20 mouse cellular contexts compared by ENCODE assay signal in genomic region chr10:108310195-108310594, GRCm38 (mm10). TPM values are rescaled to one million over a fixed set of nuclear protein-coding genes. Genes with fewer than 3 reads are reported as not detected.
DNase-seq lines count a peak whose midpoint lies in the region; ATAC-seq and TF ChIP-seq lines count a peak whose summit lies in the region.
"Had no signal": no experiment of that assay in that cellular context is flagged by ENCODE, and none has a peak within 500 bp of the region (broad histone marks: within the 10 kb centered on the region; RNA-seq: fewer than 3 reads in every experiment).

No protein-coding gene starts in this region.

- H3K4me1 ChIP-seq in heart, embryonic 10.5 days: no peaks in the 10 kb centered on the region
- peaks cover 6 to 11% of the 10 kb centered on the region in 2 experiments; a peak in 3 of 4 replicates for H3K4me1 ChIP-seq in MEL (ENCODE audit: control insufficient read depth in 1 of 2, insufficient read depth in 2 of 2, low read length in 2 of 2)
- H3K4me1 ChIP-seq in forebrain, embryonic 15.5 days: no peaks in the 10 kb centered on the region

- no peak for ATAC-seq in forebrain, embryonic 15.5 days (replicated peaks)
- ATAC-seq: activated CD4-positive, CD25-positive, alpha-beta regulatory T cell, adult 4 months; CD4-positive, CD25-positive, alpha-beta regulatory T cell, adult 4 months; Patski had no signal

- H3K27me3 ChIP-seq in heart, embryonic 10.5 days (ENCODE audit: insufficient read depth, poor library complexity, severe bottlenecking): no peaks in the 10 kb centered on the region
- H3K27me3 ChIP-seq in MEL (ENCODE audit: control insufficient read depth in 1 of 2, insufficient read depth in 2 of 2, low read length in 2 of 2): no peaks in the 10 kb centered on the region
- H3K27me3 ChIP-seq in forebrain, embryonic 15.5 days: no peaks in the 10 kb centered on the region
- H3K27me3 ChIP-seq: CH12.LX, Patski had no signal

- no peak overlapping the region for H3K4me3 ChIP-seq in heart, embryonic 10.5 days
- H3K4me3 ChIP-seq in MEL (ENCODE audit: control insufficient read depth in 1 of 2, insufficient read depth in 1 of 2, low read depth in 2 of 2, low read length in 2 of 2): no peak overlapping the region
- no peak overlapping the region for H3K4me3 ChIP-seq in forebrain, embryonic 15.5 days

- H3K79me2 ChIP-seq in MEL (ENCODE audit: control insufficient read depth, insufficient read depth, low read length, poor library complexity): no peaks in the 10 kb centered on the region

- H3K36me3 ChIP-seq in heart, embryonic 10.5 days: no peaks in the 10 kb centered on the region
- H3K36me3 ChIP-seq in MEL (ENCODE audit: control insufficient read depth in 1 of 2, insufficient read depth in 2 of 2, low read length in 2 of 2): peaks cover 0 to 17% of the 10 kb centered on the region in 2 experiments; a peak in 2 of 4 replicates
- H3K36me3 ChIP-seq in forebrain, embryonic 15.5 days: no peaks in the 10 kb centered on the region
- H3K36me3 ChIP-seq: G1E had no signal

- no peaks in the 10 kb centered on the region for H3K9me3 ChIP-seq in heart, embryonic 10.5 days
- no peaks in the 10 kb centered on the region for H3K9me3 ChIP-seq in MEL (replicated peaks; ENCODE audit: insufficient read depth, low read length)
- no peaks in the 10 kb centered on the region for H3K9me3 ChIP-seq in forebrain, embryonic 15.5 days

- TF ChIP-seq CTCF in MEL (IDR thresholded peaks at IDR 0.05 in 2 of 3, conservative IDR thresholded peaks at IDR 0.05 in 1 of 3; ENCODE audit: control insufficient read depth in 1 of 3, insufficient read depth in 1 of 3, low read depth in 2 of 3, low read length in 3 of 3, poor library complexity in 1 of 3, severe bottlenecking in 1 of 3): no peak

- peak; percentile 41 for DNase-seq in heart, embryonic 10.5 days (ENCODE audit: low spot score)
- DNase-seq in heart, postnatal 25 days (ENCODE audit: low spot score): no peak
- DNase-seq in MEL (ENCODE audit: low read depth, low spot score): peak; percentile 62
- DNase-seq: adrenal gland, adult 2 months; adrenal gland, adult 8-10 months; adrenal gland, postnatal 10 days; adrenal gland, postnatal 14 days; adrenal gland, postnatal 25 days; adrenal gland, postnatal 36 days; B cell, adult 2 months; cerebellum, adult 11 months; cerebellum, adult 11-12 months; cerebellum, adult 18-20 months; cerebellum, adult 2 months had no signal

- H3K4me2 ChIP-seq in forebrain, embryonic 15.5 days (replicated peaks): no peak overlapping the region

- no peak for TF ChIP-seq RAD21 in MEL (IDR thresholded peaks at IDR 0.05; ENCODE audit: low read depth, low read length)

- 79% methylated on average over 5 of the region's 5 CpGs for WGBS in heart, embryonic 10.5 days
- 91% methylated on average over 5 of the region's 5 CpGs for WGBS in forebrain, embryonic 15.5 days

- no peak overlapping the region for H3K9ac ChIP-seq in MEL (ENCODE audit: control insufficient read depth, low read depth, low read length, poor library complexity, severe bottlenecking)
- H3K9ac ChIP-seq in forebrain, embryonic 15.5 days (replicated peaks): no peak overlapping the region

- H3K27ac ChIP-seq in heart, embryonic 10.5 days: no peak overlapping the region
- peak overlapping the region; percentile 64 for H3K27ac ChIP-seq in MEL (ENCODE audit: control insufficient read depth, low read depth, low read length)
- no peak overlapping the region for H3K27ac ChIP-seq in forebrain, embryonic 15.5 days (replicated peaks)

- no peak for TF ChIP-seq POLR2A in MEL (IDR thresholded peaks at IDR 0.05; ENCODE audit: control insufficient read depth in 1 of 2, insufficient read depth in 1 of 2, low read depth in 1 of 2, low read length in 2 of 2, poor library complexity in 1 of 2)

- intact Hi-C loops in heart, postnatal 25 days (cut with DNase I): no loop called here

- peak; percentile 35 to 61; a peak in 2 of 4 replicates for TF ChIP-seq EP300 in MEL (IDR thresholded peaks at IDR 0.05; ENCODE audit: low read depth in 1 of 2, low read length in 2 of 2)

TF ChIP-seq in MEL, 35 proteins besides CTCF, POLR2A, EP300 and RAD21:
- no peak for TF ChIP-seq MXI1 (IDR thresholded peaks at IDR 0.05; ENCODE audit: low read depth, low read length)
- TF ChIP-seq MYC (IDR thresholded peaks at IDR 0.05; ENCODE audit: low read depth, low read length): no peak
- TF ChIP-seq TCF12 (IDR thresholded peaks at IDR 0.05; ENCODE audit: low read depth, low read length): peak; percentile 64
- TF ChIP-seq E2F4 (IDR thresholded peaks at IDR 0.05; ENCODE audit: borderline replicate concordance, low read depth, low read length): no peak
- no peak for TF ChIP-seq HCFC1 (IDR thresholded peaks at IDR 0.05; ENCODE audit: low read depth, low read length)
- no peak for TF ChIP-seq KAT2A (conservative IDR thresholded peaks at IDR 0.05; ENCODE audit: low read depth, low read length)
- TF ChIP-seq TAL1 (IDR thresholded peaks at IDR 0.05; ENCODE audit: low read length): 0 out of 2 replicates have a peak, but pooled peaks have one; percentile 12
- no peak for TF ChIP-seq MAZ (IDR thresholded peaks at IDR 0.05; ENCODE audit: low read depth, low read length)
- TF ChIP-seq GATA1 (IDR thresholded peaks at IDR 0.05; ENCODE audit: low read depth, low read length): peak; percentile 21; the same call in 1 of the 2 replicates
- TF ChIP-seq RCOR1 (IDR thresholded peaks at IDR 0.05; ENCODE audit: low read depth, low read length): no peak
- no peak for TF ChIP-seq ZMIZ1 (IDR thresholded peaks at IDR 0.05; ENCODE audit: low read depth, low read length)
- no peak for TF ChIP-seq SMC3 (IDR thresholded peaks at IDR 0.05; ENCODE audit: low read depth, low read length)
- TF ChIP-seq ETS1 (IDR thresholded peaks at IDR 0.05; ENCODE audit: low read depth, low read length): 0 out of 2 replicates have a peak, but pooled peaks have one; percentile 30
- TF ChIP-seq SIN3A (IDR thresholded peaks at IDR 0.05; ENCODE audit: low read length): no peak

RNA-seq across cellular contexts. Expression of gene Pawr, which starts 21.7 kb away (rescaled TPM):
- 17.7 and 28.3 TPM in 2 replicates for polyA plus RNA-seq in heart, embryonic 10.5 days (2016; fragmentation: Nextera tagmentation; extraction: Ambion mirVana)
- 1 to 10 TPM; 3.0 to 3.2 TPM for total RNA-seq in heart, postnatal 25 days (2021)
- 19.1 and 20.7 TPM in 2 replicates for total RNA-seq in MEL (2012; rRNA removed)
- polyA plus RNA-seq in MEL (2012; ENCODE audit: insufficient read depth in 1 of 2, insufficient read length in 2 of 2, low read depth in 1 of 2, low replicate concordance in 2 of 2, missing spikeins in 1 of 2): 10 to 100 TPM in 1 of 2 experiments, not detected in 1; 29.6 TPM
- 2.8 and 2.9 TPM in 2 replicates for polyA plus RNA-seq in forebrain, embryonic 15.5 days (2015; fragmentation: Nextera tagmentation; extraction: Ambion mirVana)
- total RNA-seq: CH12.LX had no signal
- polyA plus RNA-seq: activated CD4-positive, CD25-positive, alpha-beta regulatory T cell, adult 4 months; CD4-positive, CD25-positive, alpha-beta regulatory T cell, adult 4 months had no signal
